In the genomic region with DNA sequence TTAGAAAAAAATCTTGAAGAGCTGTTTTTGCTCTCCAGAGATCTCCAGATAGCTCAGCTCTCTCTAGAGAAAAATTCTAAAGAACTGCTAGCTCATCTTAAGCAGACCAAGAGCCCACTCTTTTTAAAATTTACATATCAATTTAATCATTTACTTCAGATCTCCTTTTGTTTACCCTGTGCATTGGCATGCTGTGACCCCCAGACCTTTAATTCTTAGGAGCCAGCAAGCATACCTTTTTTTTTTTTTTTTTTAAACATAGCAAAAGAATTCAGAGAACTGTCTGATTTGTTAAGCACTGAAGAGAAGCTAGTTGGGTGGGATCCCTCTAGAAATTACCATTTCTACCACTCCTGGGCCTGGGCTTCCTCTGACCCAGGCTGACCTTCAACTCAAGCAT, we compare ENCODE assay signal across 30 mouse cellular contexts.
"Had no signal": no experiment of that assay in that cellular context is flagged by ENCODE, and none has a peak within 500 bp of the region (broad histone marks: within the 10 kb centered on the region; RNA-seq: fewer than 3 reads in every experiment).

No protein-coding gene starts in this region.

- H3K9ac ChIP-seq: heart, embryonic 12.5 days; heart, embryonic 13.5 days; heart, embryonic 15.5 days; hindbrain, embryonic 12.5 days; hindbrain, embryonic 13.5 days; hindbrain, embryonic 14.5 days; hindbrain, embryonic 15.5 days; intestine, embryonic 15.5 days; kidney, embryonic 15.5 days had no signal

- H3K4me3 ChIP-seq: heart, embryonic 10.5 days; heart, embryonic 12.5 days; heart, embryonic 13.5 days; heart, embryonic 15.5 days; hindbrain, embryonic 10.5 days; hindbrain, embryonic 12.5 days; hindbrain, embryonic 13.5 days; hindbrain, embryonic 15.5 days; intestine, embryonic 15.5 days; kidney, embryonic 15.5 days; layer of hippocampus, adult 2 months had no signal

- H3K4me1 ChIP-seq: heart, embryonic 10.5 days; heart, embryonic 12.5 days; heart, embryonic 13.5 days; heart, embryonic 15.5 days; hindbrain, embryonic 10.5 days; hindbrain, embryonic 12.5 days; hindbrain, embryonic 13.5 days; hindbrain, embryonic 15.5 days; intestine, embryonic 15.5 days; kidney, embryonic 15.5 days had no signal

- H3K27ac ChIP-seq: heart, embryonic 10.5 days; heart, embryonic 13.5 days; heart, embryonic 15.5 days; hindbrain, embryonic 10.5 days; hindbrain, embryonic 12.5 days; hindbrain, embryonic 13.5 days; hindbrain, embryonic 14.5 days; hindbrain, embryonic 15.5 days; hindbrain, postnatal 0 days; intestine, embryonic 15.5 days; kidney, embryonic 15.5 days; kidney, postnatal 0 days; layer of hippocampus, adult 2 months had no signal

- DNase-seq: heart, postnatal 10 days; heart, postnatal 14 days; heart, postnatal 36 days; heart, postnatal 4 days; kidney, adult 11 months; kidney, adult 18-20 months; kidney, adult 2 months; kidney, adult 8-10 months; kidney, adult 9 months; kidney, postnatal 10 days; kidney, postnatal 14 days; kidney, postnatal 25 days; kidney, postnatal 36 days; kidney, postnatal 4 days; layer of hippocampus, adult 9-11 months; layer of hippocampus, postnatal 36 days had no signal

- H3K9me3 ChIP-seq: heart, embryonic 10.5 days; heart, embryonic 12.5 days; heart, embryonic 13.5 days; heart, embryonic 15.5 days; hindbrain, embryonic 10.5 days; hindbrain, embryonic 12.5 days; hindbrain, embryonic 13.5 days; hindbrain, embryonic 15.5 days; intestine, embryonic 15.5 days; kidney, embryonic 15.5 days had no signal

- H3K36me3 ChIP-seq: heart, embryonic 10.5 days; heart, embryonic 12.5 days; heart, embryonic 13.5 days; heart, embryonic 15.5 days; hindbrain, embryonic 10.5 days; hindbrain, embryonic 12.5 days; hindbrain, embryonic 13.5 days; hindbrain, embryonic 15.5 days; intestine, embryonic 15.5 days; kidney, embryonic 15.5 days had no signal
